Mouse (Mus musculus) myocyte (in vitro differentiated cells): ENCODE measurements around the gene Prkn.

Experiments
- E2F4 ChIP-seq: IDR thresholded peaks from one replicate; pipeline ENCODE4 v1.6.1; 2011; ENCODE audit warnings: mild to moderate bottlenecking, control low read depth, moderate library complexity; ENCODE audit not compliant: insufficient read depth
- MYOD1 ChIP-seq, 3 experiments: IDR thresholded peaks; one replicate each; pipeline ENCODE4 v1.6.1; 2011; ENCODE audit warnings: control low read depth in 2 of 3, low read depth in 2 of 3, mild to moderate bottlenecking in 2 of 3, moderate library complexity in 1 of 3; ENCODE audit not compliant: insufficient read length in 2 of 3, control insufficient read depth in 1 of 3
- MYOG ChIP-seq, 3 experiments: IDR thresholded peaks; one replicate each; pipeline ENCODE4 v1.6.1; 2011; ENCODE audit warnings: control low read depth in 2 of 3, low read depth in 2 of 3, mild to moderate bottlenecking in 2 of 3; ENCODE audit not compliant: insufficient read length in 2 of 3, control insufficient read depth in 1 of 3, insufficient read depth in 1 of 3
- POLR2A ChIP-seq: IDR thresholded peaks from one replicate; pipeline ENCODE4 v1.6.1; 2011; ENCODE audit warnings: low read depth, mild to moderate bottlenecking, control low read depth, moderate library complexity; ENCODE audit not compliant: insufficient read length
- POLR2AphosphoS2 ChIP-seq: IDR thresholded peaks from one replicate; pipeline ENCODE4 v1.6.1; 2011; ENCODE audit warnings: low read depth, control low read depth; ENCODE audit not compliant: insufficient read length
- REST ChIP-seq: IDR thresholded peaks from one replicate; pipeline ENCODE4 v1.6.1; 2011; ENCODE audit warnings: mild to moderate bottlenecking, control low read depth, moderate library complexity; ENCODE audit not compliant: insufficient read depth, insufficient read length
- SRF ChIP-seq: IDR thresholded peaks from one replicate; pipeline ENCODE4 v1.6.1; 2011; ENCODE audit warnings: low read depth; ENCODE audit not compliant: control insufficient read depth, insufficient read length
- TCF12 ChIP-seq: IDR thresholded peaks from one replicate; pipeline ENCODE4 v1.6.1; 2011; ENCODE audit warnings: mild to moderate bottlenecking, control low read depth; ENCODE audit not compliant: poor library complexity, insufficient read depth, severe bottlenecking
- TCF3 ChIP-seq: IDR thresholded peaks from one replicate; pipeline ENCODE4 v1.6.1; 2011; ENCODE audit warnings: low read depth, control low read depth; ENCODE audit not compliant: insufficient read length
- USF1 ChIP-seq: IDR thresholded peaks from one replicate; pipeline ENCODE4 v1.6.1; 2011; ENCODE audit warnings: low read depth, mild to moderate bottlenecking, control low read depth, moderate library complexity

DNA sequence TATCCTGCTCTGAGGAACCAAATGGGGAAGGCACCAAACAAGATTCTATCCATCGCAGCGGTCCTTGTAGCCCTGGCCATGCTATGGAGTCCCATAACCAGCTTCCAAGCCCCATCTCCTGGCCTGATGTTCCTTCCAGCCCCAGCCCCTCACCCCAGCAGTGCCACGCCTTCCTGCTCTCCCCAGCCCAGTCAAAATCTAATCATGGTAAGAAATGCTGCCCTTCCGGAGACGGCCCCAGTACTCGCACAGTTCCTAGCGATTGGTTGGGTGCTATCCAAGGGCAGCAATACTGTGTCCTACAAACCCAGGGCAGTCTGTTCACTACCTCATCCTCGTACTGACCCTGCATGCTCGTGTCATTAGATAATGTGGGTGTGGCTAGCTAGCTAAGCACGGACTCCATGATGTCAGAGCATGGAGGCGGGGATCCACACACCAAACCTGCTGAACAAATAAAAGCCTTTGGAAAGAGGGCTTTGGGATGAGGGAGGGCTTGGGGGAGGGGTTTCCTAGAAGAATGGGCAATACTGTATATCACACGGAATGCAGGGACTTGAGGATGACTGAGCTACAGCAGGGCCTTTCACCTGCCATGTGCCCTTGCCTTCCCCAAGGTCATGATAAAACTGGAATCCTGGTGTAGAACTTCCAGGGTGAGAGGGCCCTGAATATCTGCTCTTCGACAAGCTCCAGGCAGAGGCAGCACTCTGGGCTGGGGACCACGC is 1148.1 kb downstream of the Prkn start:
- TF ChIP-seq POLR2A, result no peak
- TF ChIP-seq USF1, result no peak
- no peak for TF ChIP-seq MYOG (IDR thresholded peaks at IDR 0.05; ENCODE audit: control insufficient read depth in 1 of 3, insufficient read depth in 1 of 3, insufficient read length in 2 of 3, low read depth in 2 of 3)
- no peak for TF ChIP-seq SRF
- TF ChIP-seq POLR2AphosphoS2, result no peak
- no peak for TF ChIP-seq MYOD1 (IDR thresholded peaks at IDR 0.05; ENCODE audit: control insufficient read depth in 1 of 3, insufficient read length in 2 of 3, low read depth in 2 of 3)
- no peak for TF ChIP-seq REST
- no peak for TF ChIP-seq TCF3
- no peak for TF ChIP-seq TCF12
- no peak for TF ChIP-seq E2F4
